Mouse (Mus musculus): ENCODE results near the gene Scn4b.

DNA sequence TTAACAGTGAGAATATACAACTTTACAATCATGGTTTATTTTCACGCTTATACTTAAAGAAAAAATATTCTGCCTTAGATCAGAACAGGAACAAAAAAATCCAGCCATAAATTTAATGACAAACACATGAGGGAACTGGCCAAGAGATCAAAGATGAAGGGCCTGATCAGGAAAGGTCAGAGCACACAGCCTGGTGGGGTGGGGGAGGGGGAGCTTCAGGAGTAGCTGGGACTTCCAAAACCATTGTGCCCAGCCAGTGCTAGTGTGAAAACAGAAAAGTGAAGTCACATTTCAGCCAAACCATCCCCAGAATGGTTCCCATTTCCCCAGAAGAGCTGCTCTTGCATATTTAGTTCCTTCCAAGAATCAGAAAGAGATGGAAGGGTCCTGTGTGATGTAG lies 35.7 kb upstream of the Scn4b start:
- TF ChIP-seq POLR2A (IDR thresholded peaks at IDR 0.05; ENCODE audit: borderline replicate concordance, extremely low read depth, low read depth, low read length) (no peak), CTCF (IDR thresholded peaks at IDR 0.05; ENCODE audit: insufficient read depth, low read length) (no peak)

Data from lung, adult 2 months (tissue).